Mouse (Mus musculus) E14TG2a.4 (cell line): ENCODE results near the gene Hspb7.

Experiments used
- H3K27me3 ChIP-seq: 2 replicates; pipeline ENCODE4 v1.6.1; 2014; ENCODE audit warnings: low read length, control low read depth; ENCODE audit not compliant: insufficient read depth
- H3K36me3 ChIP-seq: 2 replicates; pipeline ENCODE4 v1.6.1; 2014; ENCODE audit warnings: low read length, control low read depth; ENCODE audit not compliant: insufficient read depth
- H3K4me1 ChIP-seq: replicated peaks from 2 replicates; pipeline ENCODE4 v1.6.1; 2014; ENCODE audit warnings: low read depth, low read length, control low read depth
- H3K4me3 ChIP-seq: replicated peaks from 2 replicates; pipeline ENCODE4 v1.5.1; 2014; ENCODE audit warnings: mild to moderate bottlenecking, low read length
- H3K9me3 ChIP-seq: 2 replicates; pipeline ENCODE4 v1.6.1; 2014; ENCODE audit warnings: low read length, control low read depth
- CTCF ChIP-seq: conservative IDR thresholded peaks from 2 replicates; pipeline ENCODE4 v1.5.1; 2014; ENCODE audit warnings: low read length
- NANOG ChIP-seq: IDR thresholded peaks from 2 replicates; pipeline ENCODE4 v1.6.1; 2014; ENCODE audit warnings: borderline replicate concordance, low read length, mixed read lengths
- POU5F1 ChIP-seq: IDR thresholded peaks from 2 replicates; pipeline ENCODE4 v1.6.1; 2014; ENCODE audit warnings: low read length, borderline replicate concordance

The Hspb7 gene

GRCm38 (mm10) chr4:141423288-141423687, 2.7 kb downstream of the Hspb7 start:
- H3K36me3 ChIP-seq, result no peaks in the 10 kb centered on the region
- H3K9me3 ChIP-seq, result no peaks in the 10 kb centered on the region
- TF ChIP-seq NANOG (no peak), POU5F1 (no peak), CTCF (no peak)
- H3K4me3 ChIP-seq, result no peak overlapping the region
- peaks cover 23% of the 10 kb centered on the region for H3K27me3 ChIP-seq
- H3K4me1 ChIP-seq, result peaks cover 53% of the 10 kb centered on the region

DNA sequence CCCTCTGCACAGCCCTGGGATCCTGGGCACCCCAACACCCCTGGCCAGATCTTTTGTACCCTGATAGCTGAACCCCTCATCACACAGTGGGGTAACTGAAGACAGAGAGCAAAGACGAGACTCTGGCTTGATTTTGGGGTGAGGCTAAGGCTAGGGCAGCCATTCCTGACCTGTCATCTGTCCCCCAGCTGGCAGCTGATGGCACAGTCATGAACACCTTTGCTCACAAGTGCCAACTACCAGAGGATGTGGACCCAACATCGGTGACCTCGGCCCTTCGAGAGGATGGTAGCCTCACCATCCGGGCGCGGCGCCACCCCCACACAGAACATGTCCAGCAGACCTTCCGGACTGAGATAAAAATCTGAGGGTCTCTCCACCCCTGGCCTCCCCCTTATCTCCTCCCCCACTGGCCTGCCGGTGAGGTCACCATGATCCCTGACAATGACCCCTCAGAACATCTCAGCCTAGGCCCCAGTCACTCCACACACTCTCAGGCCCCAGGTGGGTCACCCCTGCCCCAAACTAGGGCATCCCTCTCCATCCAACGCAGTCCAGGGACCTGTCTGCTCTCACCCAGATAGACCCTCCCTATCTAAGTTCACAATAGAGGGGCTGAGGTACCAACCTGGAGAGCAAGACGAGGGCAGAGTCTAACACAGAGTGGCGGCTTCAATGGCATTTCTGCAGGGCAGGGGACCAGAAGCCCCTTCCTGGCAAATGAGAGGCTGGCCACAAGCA, 3.3 kb downstream of the Hspb7 start:
- H3K27me3 ChIP-seq, result peaks cover 23% of the 10 kb centered on the region
- peaks cover 53% of the 10 kb centered on the region for H3K4me1 ChIP-seq
- TF ChIP-seq CTCF (no peak), NANOG (no peak), POU5F1 (no peak)
- H3K4me3 ChIP-seq, result no peak overlapping the region
- H3K36me3 ChIP-seq, result no peaks in the 10 kb centered on the region
- no peaks in the 10 kb centered on the region for H3K9me3 ChIP-seq

- Histone ChIP-seq H3K9me3 (no peaks in the 10 kb centered on the region), H3K27me3 (peaks cover 23% of the 10 kb centered on the region), H3K4me1 (peaks cover 44% of the 10 kb centered on the region), H3K36me3 (no peaks in the 10 kb centered on the region), H3K4me3 (peak overlapping the region; percentile 68)
- TF ChIP-seq CTCF, result no peak
- no peak for TF ChIP-seq POU5F1
These were observed 5.2 kb downstream of the Hspb7 start for GRCm38 (mm10) chr4:141425484-141426479.

DNA sequence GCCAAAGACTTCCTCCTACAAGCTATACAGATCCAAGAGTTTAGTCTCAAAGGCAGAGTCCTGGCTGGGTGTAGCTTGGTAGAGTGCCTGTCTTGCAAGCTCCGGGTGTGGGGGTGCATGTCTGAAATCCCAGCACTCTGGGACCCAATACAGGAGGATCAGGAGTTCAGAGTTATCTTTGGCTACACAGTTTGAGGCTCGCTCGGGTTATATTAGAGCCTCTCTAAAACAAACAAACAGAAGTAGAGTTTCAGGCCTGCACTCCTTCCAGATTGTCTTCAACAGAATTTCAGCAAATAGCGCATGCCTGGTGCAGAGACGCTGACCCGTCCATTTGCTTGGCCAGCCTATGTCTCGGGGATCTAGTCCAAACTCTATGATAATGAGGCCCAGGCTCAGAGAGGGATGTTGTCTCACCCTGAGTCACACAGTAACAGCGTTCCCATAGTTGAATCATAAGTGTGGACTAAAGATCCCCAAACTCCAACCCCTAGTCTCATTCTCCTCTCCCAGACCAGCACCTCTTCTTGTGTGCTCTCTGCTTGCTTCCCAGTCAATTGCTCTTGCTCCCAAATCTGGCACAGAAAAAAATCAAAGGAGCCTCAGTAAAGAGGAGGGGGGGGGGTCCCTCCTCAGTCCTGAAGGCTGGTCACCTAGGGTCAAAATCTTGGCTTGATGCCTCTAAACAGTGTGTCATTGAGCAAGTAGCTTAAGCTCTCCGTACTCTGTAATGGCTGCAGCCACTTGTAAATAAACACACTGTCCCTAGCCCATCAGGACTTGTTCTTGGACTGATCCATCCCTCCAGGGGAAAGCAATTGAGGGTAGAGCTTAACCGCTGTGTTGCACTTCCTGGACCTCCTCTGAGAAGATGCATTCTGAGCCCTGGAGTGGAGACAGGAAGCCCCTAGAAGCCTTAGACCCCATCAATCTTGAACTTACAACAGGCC, 6.5 kb downstream of the Hspb7 start:
- Histone ChIP-seq H3K9me3 (no peaks in the 10 kb centered on the region), H3K4me3 (peak overlapping the region; percentile 37; the same call in 1 of the 2 replicates), H3K27me3 (peaks cover 11% of the 10 kb centered on the region), H3K36me3 (no peaks in the 10 kb centered on the region), H3K4me1 (peaks cover 34% of the 10 kb centered on the region)
- TF ChIP-seq POU5F1 (no peak), CTCF (no peak), NANOG (no peak)

DNA sequence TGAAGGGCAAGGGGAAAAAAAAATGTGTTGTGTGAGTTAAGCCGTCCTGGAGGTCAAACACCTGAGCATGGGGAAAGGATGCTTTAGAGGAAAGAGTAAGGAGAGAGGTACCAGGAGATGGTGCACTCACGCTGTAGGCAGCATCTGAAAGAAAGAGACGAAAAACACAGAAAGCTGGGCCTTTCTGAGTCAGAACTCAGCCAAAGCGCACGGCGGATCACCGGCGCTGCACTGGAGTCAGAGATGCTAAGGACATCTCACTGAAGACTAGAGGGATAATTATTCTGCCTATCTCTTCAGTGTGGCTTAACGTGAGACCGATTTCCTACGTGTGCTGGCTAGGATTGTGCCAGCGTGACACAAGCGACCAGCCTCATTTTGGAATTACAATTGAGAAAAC, 7.3 kb downstream of the Hspb7 start:
- Histone ChIP-seq H3K4me1 (peaks cover 37% of the 10 kb centered on the region), H3K4me3 (no peak overlapping the region), H3K36me3 (no peaks in the 10 kb centered on the region), H3K9me3 (no peaks in the 10 kb centered on the region), H3K27me3 (peaks cover 2% of the 10 kb centered on the region; the same call in 1 of the 2 replicates)
- TF ChIP-seq POU5F1, result no peak
- TF ChIP-seq CTCF, result no peak
- no peak for TF ChIP-seq NANOG

GRCm38 (mm10) chr4:141429381-141429780, 8.8 kb downstream of the Hspb7 start:
- no peaks in the 10 kb centered on the region for H3K36me3 ChIP-seq
- no peaks in the 10 kb centered on the region for H3K9me3 ChIP-seq
- no peaks in the 10 kb centered on the region for H3K27me3 ChIP-seq
- TF ChIP-seq CTCF (no peak), POU5F1 (no peak), NANOG (no peak)
- peaks cover 43% of the 10 kb centered on the region for H3K4me1 ChIP-seq
- no peak overlapping the region for H3K4me3 ChIP-seq

DNA sequence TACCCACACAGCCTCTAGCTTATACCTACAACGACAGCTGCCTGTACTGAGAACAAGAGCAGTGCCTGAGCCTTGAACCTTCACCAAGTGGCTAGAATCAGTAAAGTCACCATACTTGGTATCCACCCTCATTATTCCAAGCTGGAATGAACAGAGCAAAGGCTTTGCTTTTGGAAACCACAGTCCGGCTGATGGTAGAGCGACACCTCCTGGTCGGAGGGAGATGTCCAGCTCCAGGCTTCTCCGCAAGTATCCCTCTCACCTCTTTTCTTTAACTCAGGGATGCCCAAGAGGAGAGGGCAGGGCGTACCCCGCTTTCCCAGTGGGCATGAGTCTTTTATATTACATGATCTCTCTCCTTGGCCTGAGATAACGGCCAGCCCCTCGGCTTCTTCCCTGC, 9.3 kb downstream of the Hspb7 start:
- Histone ChIP-seq H3K36me3 (no peaks in the 10 kb centered on the region), H3K9me3 (no peaks in the 10 kb centered on the region)

More for the DNA sequence above, 9.3 kb downstream of the Hspb7 start:
- H3K27me3 ChIP-seq, result no peaks in the 10 kb centered on the region
- H3K4me3 ChIP-seq, result no peak overlapping the region
- TF ChIP-seq POU5F1, result no peak
- no peak for TF ChIP-seq NANOG
- TF ChIP-seq CTCF, result peak; percentile 33
- peaks cover 41% of the 10 kb centered on the region for H3K4me1 ChIP-seq
